Mouse (Mus musculus) heart, postnatal 0 days (tissue): ENCODE measurements around the gene Olfr1220.

Source experiments
- CTCF ChIP-seq: IDR thresholded peaks from 2 replicates; pipeline ENCODE4 v1.5.1; 2016; ENCODE audit warnings: antibody characterized with exemption, control low read depth, low read depth
- EP300 ChIP-seq: IDR thresholded peaks from 2 replicates; pipeline ENCODE4 v1.6.1; 2016; ENCODE audit warnings: antibody characterized with exemption, low read depth

GRCm38 (mm10) chr2:89105651-89106050 lies 984 bp downstream of the Olfr1220 start:
- TF ChIP-seq CTCF (no peak), EP300 (no peak)
